Mouse (Mus musculus) adrenal gland, postnatal 36 days (tissue): ENCODE results near the gene Ascc3. TPM values are rescaled to one million over a fixed set of nuclear protein-coding genes. Genes with fewer than 3 reads are reported as not detected.

Experiments
- DNase-seq, 2 experiments: peaks; one replicate each; pipeline ENCODE4 v3.0.0; 2021; ENCODE audit warnings: mixed read lengths in 1 of 2
- total RNA-seq, 2 experiments: library from RNA; stranded (reverse); gene quantifications; 2 replicates each; pipeline ENCODE4 v1.2.3; 2021

Ascc3 gene
- total RNA-seq, 2 experiments from 2014 or later: 38.3 to 44.6 TPM

DNA sequence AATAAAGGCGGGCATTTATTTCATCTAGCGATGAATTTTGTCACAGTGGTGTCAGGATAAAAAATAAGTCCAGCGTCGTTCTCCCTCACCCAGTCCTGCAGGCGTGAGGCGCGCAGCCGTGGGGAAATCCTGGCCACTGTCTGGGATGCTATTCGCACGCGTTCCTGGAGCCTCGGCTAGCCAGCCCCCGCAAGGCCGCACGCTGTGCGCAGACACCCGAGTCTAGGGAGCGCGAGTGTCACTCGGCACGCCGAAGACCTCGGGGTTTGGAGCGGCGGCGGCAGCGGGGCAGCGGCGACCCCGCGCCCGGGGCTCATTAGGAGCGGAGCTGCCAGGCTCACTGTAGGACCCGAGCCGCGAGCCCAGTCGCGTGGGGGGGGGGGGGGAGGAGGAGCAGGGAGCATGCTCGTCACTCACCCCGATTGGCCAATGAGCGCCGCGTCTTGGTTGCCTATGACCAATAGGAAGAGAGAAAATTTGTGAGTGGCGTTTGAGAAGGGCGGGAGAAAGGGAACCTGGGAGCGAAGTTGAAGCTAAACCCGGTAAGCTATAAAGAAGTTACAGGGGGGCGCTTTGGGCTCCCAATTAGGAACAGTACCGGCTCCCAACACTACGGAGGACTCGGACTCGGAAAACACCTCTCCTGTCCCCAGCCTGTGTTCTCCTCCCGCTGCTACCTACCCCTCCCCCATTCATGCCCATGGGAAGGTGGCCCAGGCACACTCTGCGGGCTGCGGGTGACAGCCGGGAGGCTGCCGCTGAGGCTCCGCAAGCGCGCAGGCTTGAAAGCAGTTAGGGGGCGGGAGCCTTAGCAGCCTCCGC is 301.9 kb downstream of the Ascc3 start, which contains the start of gene Sim1:
Gene Sim1, plus strand, starts transcription at position 585 of the 822 bp plus-strand sequence.
- peak; percentile 68 to 73 for DNase-seq

DNA sequence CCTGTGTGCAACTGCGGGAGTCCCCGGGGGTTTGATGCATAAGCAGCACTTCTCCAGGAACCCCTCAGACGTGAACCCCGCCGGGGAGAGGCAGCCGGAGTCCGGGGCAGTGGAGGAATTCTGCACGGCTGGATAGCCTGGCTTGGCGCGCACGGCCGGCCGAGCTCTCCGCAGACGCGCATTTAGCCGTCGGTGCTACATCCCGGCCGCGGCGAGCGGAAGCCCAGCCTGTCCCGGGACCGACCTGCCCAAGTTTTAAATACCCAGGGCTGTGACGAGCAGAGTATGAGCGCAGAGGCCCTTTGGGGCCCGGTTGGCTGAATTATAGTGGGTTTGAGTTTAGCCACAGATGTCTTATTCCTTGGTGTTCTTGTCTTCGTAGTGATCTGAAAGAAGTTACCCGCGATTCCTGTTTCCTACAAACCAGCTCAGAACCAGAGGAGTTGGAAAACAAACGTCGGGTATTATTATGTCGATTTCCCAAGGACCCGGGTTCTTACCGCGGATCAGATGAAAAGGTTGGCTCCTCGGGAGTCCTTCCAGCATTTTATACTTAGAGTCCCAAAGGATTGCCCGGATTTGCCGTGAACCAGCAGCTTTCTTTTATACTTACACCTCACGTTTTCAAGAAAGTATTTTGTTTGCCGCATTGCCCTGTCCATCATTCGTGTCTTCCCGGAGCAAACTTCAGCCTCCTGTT is 302.8 kb downstream of the Ascc3 start:
- no peak for DNase-seq

DNA sequence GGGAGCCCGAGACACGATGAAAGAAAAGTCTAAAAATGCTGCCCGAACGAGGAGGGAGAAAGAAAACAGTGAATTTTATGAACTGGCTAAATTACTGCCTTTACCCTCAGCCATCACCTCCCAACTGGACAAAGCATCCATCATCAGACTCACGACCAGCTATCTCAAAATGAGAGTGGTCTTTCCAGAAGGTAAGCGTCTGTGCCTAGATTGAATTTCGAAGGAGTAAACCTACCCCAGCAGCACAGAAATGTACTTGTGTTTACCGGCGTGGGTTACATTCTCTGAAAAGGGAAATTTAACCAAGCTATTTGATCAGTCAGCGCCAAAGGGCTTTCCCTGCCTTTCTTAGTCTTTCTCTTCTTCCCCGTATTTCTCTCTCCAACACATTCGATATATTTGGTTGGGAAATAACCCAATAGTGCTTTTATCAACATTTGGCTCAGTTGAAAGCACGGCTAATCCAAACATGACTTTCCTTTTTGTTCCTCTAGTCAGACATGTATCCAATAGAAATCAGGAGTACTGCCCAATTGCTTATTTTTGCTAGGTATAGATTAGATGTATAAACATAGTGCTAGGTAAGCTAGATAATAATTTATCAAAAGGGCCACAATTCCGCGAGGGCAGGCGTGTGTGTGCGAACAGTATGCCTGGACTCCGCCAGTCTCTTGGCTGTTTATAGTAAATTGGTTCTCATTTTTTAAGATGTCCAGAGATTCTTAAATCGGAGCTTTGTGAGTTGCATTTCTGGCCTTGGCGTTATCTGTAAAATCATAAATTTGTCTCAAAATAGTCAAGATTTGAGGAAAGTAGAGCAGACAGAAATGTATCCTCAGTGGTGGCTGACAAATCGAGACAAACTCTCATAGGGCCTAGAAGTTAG is 303.7 kb downstream of the Ascc3 start:
- no peak for DNase-seq

DNA sequence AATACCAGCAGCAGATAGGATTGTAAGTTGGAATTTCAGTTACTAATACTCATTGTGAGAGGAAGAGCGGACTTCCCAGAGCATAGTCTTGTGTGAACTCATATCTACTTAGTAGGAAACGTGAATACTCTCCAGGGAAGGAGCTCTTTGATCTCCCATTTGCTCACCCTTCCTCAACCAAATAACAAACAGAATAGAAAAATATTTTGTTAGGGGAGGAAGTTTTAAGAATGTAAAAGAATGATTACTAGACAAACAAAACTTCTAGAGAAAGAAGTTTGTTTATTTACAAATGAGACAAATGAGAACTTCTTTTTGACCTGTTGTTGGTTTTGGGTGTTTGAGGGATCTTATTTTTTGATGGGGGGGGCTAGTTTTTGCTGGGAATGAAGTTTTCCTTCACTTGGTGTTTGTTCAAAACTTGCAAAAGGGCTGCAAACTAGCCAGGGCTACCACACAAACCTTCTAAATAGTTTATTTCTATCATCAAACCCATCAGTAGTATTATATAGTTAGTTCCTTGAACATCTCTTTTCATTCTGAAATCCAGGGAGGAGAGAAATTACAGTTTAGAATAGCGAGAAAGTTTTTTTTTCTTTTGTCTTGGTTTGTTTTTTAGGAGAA is 304.4 kb downstream of the Ascc3 start:
- DNase-seq: no peak

DNA sequence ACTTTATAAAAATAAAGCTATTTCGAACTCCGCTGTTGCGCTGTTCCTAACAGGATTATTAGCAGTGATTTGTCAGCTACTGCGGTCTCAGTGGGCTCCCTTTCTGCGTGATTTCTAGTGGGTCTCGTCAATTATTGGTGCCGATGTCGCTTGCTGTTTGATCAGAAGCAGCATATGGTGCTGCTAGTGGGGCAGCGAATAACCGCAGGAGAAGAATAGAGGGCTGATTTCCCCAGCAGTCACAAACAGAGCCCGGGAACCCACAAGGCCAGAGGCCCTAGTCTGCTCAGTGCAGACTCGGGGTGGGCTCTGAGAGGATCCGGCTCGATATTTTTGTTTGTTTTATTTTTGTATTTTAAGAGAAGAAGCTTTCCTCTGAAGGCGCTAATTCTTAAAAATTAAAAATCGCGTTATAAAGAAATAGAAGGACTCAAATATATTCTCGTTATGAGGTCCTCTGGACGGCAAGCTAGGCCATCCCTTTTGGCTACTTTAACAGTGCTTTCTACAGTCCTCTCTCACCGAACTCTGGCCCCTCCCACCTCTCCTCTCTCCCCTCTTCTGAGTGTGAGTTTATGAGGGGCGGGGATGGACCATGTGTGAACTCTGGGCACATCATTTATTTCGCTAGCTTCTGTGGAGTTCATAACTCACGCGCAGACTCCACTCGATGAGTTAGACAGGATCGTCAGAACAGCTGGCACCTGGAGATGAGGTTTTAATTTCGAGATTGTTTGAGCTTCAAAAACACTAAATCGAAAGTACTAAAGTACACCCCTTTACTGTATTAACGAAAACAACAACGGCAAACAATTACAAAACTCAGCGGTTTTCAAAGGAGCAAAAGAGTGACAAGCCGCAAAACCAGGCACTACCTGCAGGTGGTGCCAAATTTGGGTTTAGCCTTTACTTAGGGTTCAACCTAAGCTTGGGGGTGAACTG is 305.3 kb downstream of the Ascc3 start:
- no peak for DNase-seq

DNA sequence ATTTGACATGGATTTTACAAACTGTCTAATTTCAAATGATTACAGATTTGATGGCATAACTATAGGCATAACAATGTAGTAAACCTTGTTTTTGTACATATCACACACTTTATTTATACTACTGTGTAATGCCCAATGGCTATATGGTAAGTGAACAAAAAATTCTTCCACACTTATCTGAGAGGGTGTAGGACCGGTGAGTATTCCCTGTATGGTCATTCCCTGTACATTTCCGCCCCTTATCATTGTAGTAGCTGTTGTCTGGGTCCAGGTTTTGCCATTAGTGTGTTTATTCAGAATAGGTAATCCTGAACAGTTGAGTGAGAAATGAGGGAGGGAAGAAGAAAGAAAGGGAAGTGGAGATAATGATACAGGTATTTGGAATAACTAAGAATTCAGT is 306.2 kb downstream of the Ascc3 start:
- no peak for DNase-seq

DNA sequence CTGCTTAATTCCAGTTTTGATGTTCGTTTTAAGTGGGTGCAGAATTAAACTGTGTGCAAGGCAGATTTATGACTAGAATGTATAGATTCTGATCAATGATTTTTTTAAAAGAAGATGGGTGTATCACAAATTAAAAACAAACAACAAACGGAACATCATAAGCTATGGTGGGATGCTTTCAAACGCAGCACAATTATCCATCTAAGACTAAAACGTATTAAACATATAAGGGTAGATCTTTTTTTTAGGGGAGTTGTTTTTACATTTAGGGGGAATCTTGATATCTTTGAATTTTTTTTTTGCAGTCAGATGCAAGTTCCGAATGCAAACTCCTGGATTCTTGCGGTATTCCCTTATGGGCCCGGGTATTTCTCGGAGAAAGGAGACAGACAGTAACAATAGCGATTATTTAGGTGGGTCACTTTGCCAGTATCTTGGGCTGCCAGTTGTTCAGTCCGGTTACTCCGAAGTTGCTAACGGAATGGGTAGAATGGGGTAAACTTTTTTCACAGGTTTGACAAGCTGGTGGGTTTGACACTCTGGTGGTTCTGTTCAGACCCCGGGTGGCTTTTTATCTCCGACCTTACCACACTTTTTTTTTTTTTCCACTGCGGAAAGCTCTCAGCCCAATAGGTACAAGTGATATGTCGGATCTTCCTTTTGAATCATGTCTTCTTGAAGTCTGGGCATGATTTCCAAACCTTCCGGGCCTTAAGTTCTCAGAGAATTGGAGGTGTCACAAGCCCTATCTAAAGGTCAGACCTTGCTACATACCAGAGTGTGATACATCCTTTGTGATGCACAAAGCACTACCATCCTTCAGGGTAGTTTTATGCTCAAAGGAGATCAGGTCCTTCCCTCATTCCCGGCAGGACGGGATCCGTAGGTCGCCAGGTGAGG is 307.6 kb downstream of the Ascc3 start:
- DNase-seq: no peak
